Mouse (Mus musculus) stomach, postnatal 0 days (tissue): ENCODE data around the gene Btbd9.

Source experiments
- CTCF ChIP-seq: IDR thresholded peaks from 2 replicates; pipeline ENCODE4 v1.5.1; 2016; ENCODE audit warnings: antibody characterized with exemption, low read depth, mild to moderate bottlenecking, moderate library complexity
- EP300 ChIP-seq: optimal IDR thresholded peaks from 2 replicates; pipeline ENCODE3; 2016; ENCODE audit warnings: antibody characterized with exemption

GRCm38 (mm10) chr17:30471512-30471911, 104.8 kb downstream of the Btbd9 start:
- TF ChIP-seq CTCF: no peak
- no peak for TF ChIP-seq EP300
